Mouse (Mus musculus) lung, embryonic 16.5 days (tissue): ENCODE data around the gene Cyb561a3. TPM values are rescaled to one million over a fixed set of nuclear protein-coding genes. Genes with fewer than 3 reads are reported as not detected.

ENCODE experiments used
- ATAC-seq: fragments of 200-750 bp; cut with Nextera tagmentation; 2 replicates; pipeline ENCODE4 v1.8.0; 2017; ENCODE audit warnings: low read depth, mild to moderate bottlenecking, moderate library complexity
- H3K27ac ChIP-seq: fragments of 300-500 bp; sonication (generic); 2 replicates; pipeline ENCODE4 v1.5.1; 2014; ENCODE audit warnings: mild to moderate bottlenecking, control low read depth, low read length
- H3K27me3 ChIP-seq: fragments of 300-500 bp; sonication (generic); 2 replicates; pipeline ENCODE4 v1.6.1; 2014; ENCODE audit warnings: low read depth, low read length, mixed read lengths; ENCODE audit not compliant: control insufficient read depth, insufficient read depth
- H3K36me3 ChIP-seq: fragments of 300-500 bp; sonication (generic); 2 replicates; pipeline ENCODE4 v1.6.1; 2014; ENCODE audit warnings: low read length; ENCODE audit not compliant: control insufficient read depth, insufficient read depth
- H3K4me1 ChIP-seq: fragments of 300-500 bp; sonication (generic); replicated peaks from 2 replicates; pipeline ENCODE4 v1.6.1; 2014; ENCODE audit warnings: low read length, mixed read lengths; ENCODE audit not compliant: control insufficient read depth, insufficient read depth
- H3K4me2 ChIP-seq: fragments of 300-500 bp; sonication (generic); 2 replicates; pipeline ENCODE4 v1.6.1; 2014; ENCODE audit warnings: low read depth, low read length, control low read depth
- H3K4me3 ChIP-seq: fragments of 300-500 bp; sonication (generic); 2 replicates; pipeline ENCODE4 v1.5.1; 2014; ENCODE audit warnings: mild to moderate bottlenecking, low read length, control low read depth
- H3K9ac ChIP-seq: fragments of 300-500 bp; sonication (generic); 2 replicates; pipeline ENCODE4 v1.6.1; 2014; ENCODE audit warnings: low read length, control low read depth
- H3K9me3 ChIP-seq: fragments of 300-500 bp; sonication (generic); 2 replicates; pipeline ENCODE4 v1.6.1; 2016; ENCODE audit warnings: low read length; ENCODE audit not compliant: control insufficient read depth
- WGBS: fragments of 180-500 bp; shearing (Covaris S2); extraction: QIAGEN DNeasy Blood & Tissue Kit; methylation state at CpG from one replicate; pipeline ENCODE4 v1.1.7; 2014; 5-methylcytosine and 5-hydroxymethylcytosine counted together
- polyA plus RNA-seq: library from polyadenylated mRNA; unstranded; fragments of >200 nt; fragmentation: Nextera tagmentation; extraction: Ambion mirVana; gene quantifications from 2 replicates; pipeline ENCODE4 v1.2.1, GENCODE M21; 2015

The Cyb561a3 gene
- polyA plus RNA-seq, 1 experiment from 2014 or later = 23.6 TPM

DNA sequence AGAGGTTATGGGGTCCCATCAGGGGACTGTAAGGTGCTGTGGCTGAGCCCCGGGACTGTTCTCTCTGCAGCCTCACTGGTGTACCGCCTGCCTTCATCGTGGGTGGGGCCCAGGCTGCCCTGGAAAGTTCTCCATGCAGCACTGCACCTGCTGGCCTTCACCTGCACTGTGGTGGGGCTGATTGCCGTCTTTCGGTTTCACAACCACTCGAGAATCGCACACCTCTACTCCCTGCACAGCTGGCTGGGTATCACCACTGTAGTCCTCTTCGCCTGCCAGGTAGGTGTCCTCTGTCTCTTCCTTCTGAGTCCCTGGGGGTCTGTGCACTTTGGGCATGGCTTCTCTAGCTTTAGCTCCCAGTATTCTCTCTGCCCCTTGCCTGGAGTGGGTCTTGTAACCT, 8.1 kb downstream of the Cyb561a3 start:
- Histone ChIP-seq H3K27me3 (no peaks in the 10 kb centered on the region), H3K4me3 (no peak overlapping the region), H3K4me2 (no peak overlapping the region), H3K9ac (no peak overlapping the region), H3K36me3 (peaks cover 4% of the 10 kb centered on the region; the same call in 1 of the 2 replicates), H3K4me1 (no peaks in the 10 kb centered on the region), H3K9me3 (no peaks in the 10 kb centered on the region), H3K27ac (no peak overlapping the region)
- 83% methylated on average over 8 of the region's 8 CpGs for WGBS
- no peak for ATAC-seq

DNA sequence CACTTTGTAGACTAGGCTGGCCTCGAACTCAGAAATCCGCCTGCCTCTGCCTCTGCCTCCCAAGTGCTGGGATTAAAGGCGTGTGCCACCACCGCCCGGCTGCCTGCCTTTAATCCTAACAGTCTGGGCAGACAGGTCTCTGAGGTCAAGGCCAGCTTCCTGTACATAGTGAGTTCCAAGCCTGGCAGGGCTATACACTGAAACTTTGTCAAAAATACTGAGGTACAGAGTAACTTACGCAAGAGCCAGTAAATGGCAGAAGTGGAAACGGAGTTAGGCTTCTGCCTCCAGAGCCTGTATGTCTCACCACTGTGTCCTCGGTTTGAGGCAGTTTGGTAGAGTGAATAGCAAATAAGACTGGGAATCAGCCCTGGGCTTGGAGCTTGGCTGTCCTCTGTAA, 10.3 kb downstream of the Cyb561a3 start:
- H3K27me3 ChIP-seq = no peaks in the 10 kb centered on the region
- no peak overlapping the region for H3K9ac ChIP-seq
- no peak overlapping the region for H3K4me3 ChIP-seq
- H3K36me3 ChIP-seq = peaks cover 4% of the 10 kb centered on the region; the same call in 1 of the 2 replicates
- no peaks in the 10 kb centered on the region for H3K9me3 ChIP-seq
- no peaks in the 10 kb centered on the region for H3K4me1 ChIP-seq
- 86% methylated on average over 6 of the region's 8 CpGs for WGBS
- no peak for ATAC-seq
- no peak overlapping the region for H3K27ac ChIP-seq
- no peak overlapping the region for H3K4me2 ChIP-seq

DNA sequence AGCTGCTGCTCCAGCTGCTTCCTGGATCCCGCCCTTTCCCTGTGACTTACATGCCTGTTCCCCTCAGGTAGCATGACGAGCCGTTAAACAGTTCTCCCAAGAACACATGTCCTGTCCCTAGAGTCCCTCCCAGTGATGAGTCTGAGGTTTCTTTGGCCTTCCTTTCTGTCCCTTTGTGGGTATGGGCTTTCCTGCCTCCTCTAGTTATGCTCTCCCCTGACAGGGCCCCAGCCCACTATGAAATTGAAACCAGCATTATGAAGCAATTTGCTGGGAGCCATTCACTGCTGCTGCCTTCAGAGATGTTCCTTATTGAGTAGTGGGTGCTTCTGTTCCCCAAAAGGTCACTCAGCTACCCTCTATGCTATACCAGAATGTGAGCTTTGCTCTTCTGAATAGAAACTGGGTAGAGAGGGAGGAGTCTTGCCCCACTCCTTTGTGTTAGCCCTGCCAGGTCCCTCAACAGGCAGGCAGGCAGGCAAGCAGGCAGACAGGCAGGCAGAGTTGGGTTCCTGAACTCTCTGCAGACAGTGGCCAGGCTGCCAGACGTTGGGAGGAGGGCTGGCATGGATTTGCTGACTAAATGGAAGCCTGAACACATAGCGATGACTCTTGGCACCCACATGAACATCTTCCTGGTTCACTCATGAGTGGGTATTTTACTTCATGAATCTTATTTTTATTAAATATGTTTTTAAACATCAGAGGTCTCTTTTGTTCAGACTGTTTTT, 12.3 kb downstream of the Cyb561a3 start:
- ATAC-seq = no peak
- no peak overlapping the region for H3K4me3 ChIP-seq
- H3K4me2 ChIP-seq = no peak overlapping the region
- H3K4me1 ChIP-seq = no peaks in the 10 kb centered on the region
- H3K27me3 ChIP-seq = no peaks in the 10 kb centered on the region
- H3K9ac ChIP-seq = no peak overlapping the region
- no peaks in the 10 kb centered on the region for H3K9me3 ChIP-seq
- peaks cover 2% of the 10 kb centered on the region; the same call in 1 of the 2 replicates for H3K36me3 ChIP-seq
- WGBS = 63% methylated on average over 5 of the region's 5 CpGs
- H3K27ac ChIP-seq = no peak overlapping the region

DNA sequence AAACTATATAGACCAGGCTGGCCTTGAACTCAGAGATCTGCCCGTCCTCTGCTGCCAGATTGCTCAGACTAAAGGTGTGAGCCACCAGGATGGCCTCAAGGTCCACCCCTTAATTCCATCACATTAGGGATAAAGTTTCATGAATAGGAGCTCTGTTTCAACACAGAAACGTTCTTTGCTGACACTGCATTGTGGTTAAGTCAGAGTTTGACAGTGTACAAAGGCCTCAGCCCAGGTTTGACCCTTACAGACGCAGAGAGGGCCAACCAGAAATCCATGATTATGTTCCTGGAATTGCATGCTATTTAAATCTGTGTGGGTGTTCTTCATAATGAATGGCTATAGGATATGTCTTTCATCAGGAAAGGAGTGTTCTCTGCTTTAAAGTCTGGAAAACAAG, 13.3 kb downstream of the Cyb561a3 start:
- H3K27ac ChIP-seq = no peak overlapping the region
- WGBS = 71% methylated on average over 3 of the region's 3 CpGs
- ATAC-seq = no peak
- no peaks in the 10 kb centered on the region for H3K27me3 ChIP-seq
- no peak overlapping the region for H3K4me2 ChIP-seq
- no peaks in the 10 kb centered on the region for H3K4me1 ChIP-seq
- no peak overlapping the region for H3K9ac ChIP-seq
- H3K9me3 ChIP-seq = no peaks in the 10 kb centered on the region
- H3K4me3 ChIP-seq = no peak overlapping the region
- H3K36me3 ChIP-seq = peaks cover 2% of the 10 kb centered on the region; the same call in 1 of the 2 replicates

DNA sequence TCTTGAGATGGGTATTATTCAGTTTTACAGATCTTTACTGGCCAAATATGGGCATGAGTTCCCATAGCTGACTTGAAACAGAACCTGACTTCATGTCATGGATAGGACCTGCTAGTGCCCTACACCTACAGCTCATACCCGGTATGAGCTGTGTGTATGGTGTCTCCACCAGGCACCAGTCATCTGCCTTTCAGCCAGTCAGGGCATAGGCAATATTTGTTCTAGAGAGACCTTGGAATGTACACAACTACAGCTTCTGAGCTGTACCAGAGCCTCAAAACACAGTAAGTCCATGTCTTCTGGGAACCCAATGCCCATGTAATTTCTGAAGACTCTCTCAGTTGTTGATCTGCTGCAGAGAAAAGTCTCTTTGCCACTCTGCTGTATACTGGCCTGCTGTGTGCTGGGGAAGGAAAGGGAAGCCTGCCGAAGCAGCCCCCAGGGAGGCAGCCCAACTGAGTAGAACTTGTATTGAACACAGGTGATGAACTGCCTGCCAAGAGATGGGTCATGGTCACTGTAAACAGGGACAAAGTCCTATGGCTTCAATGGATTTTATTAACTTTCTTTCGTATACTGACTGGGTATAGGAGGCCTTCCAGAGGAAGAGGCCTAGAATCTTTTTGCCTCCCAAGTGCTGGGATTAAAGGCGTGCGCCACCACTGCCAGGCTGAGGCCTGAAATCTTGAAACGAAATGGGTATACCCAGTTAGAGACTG, 14.8 kb downstream of the Cyb561a3 start:
- Histone ChIP-seq H3K9ac (no peak overlapping the region), H3K4me3 (no peak overlapping the region), H3K4me2 (no peak overlapping the region), H3K9me3 (no peaks in the 10 kb centered on the region), H3K36me3 (peaks cover 2% of the 10 kb centered on the region; the same call in 1 of the 2 replicates), H3K27me3 (no peaks in the 10 kb centered on the region), H3K27ac (no peak overlapping the region), H3K4me1 (no peaks in the 10 kb centered on the region)
- ATAC-seq = no peak
- 90% methylated on average over 6 of the region's 6 CpGs for WGBS

DNA sequence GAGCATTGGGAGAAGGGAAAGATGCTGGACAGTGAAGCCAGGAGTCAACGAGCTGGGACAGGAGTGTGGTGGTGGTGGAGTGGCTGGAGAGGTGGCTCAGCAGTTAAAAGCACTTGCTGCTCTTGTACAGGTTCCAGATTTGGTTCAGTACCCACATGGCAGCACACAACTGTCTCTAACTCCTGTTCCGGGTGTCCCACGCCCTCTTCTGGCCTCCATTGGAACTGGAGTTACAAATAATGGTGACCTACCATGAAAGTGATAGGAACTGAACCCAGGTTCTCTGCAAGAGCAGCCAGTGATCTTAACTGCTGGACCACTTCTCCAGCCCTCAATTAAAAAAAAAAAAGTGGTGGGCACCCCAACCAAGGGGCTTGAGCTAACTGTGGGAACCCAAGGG, 21.2 kb downstream of the Cyb561a3 start:
- Histone ChIP-seq H3K4me2 (no peak overlapping the region), H3K36me3 (no peaks in the 10 kb centered on the region), H3K27me3 (no peaks in the 10 kb centered on the region), H3K27ac (no peak overlapping the region), H3K4me3 (no peak overlapping the region), H3K9me3 (no peaks in the 10 kb centered on the region), H3K9ac (no peak overlapping the region), H3K4me1 (peaks cover 4% of the 10 kb centered on the region; the same call in 1 of the 2 replicates)
- ATAC-seq = no peak
- 34% methylated on average over 3 of the region's 3 CpGs for WGBS

DNA sequence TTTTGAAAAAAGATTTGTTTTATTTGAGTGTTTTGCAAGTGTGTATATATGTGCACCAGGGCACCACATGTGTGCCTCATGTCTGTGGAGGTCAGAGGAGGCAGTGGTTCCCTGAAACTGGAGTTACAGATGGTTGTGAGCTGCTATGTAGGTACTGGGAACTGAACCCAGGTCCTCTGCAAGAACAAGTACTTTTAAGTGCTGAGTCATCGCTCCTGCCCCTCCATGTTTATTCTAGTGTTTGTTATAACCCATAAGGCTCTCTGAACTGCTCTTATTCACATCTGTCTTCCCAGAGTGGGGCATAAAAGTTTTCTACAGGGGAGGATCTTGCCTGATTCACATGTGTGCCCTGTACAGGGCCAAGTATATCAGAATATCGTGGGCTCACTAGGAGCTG, 22.7 kb downstream of the Cyb561a3 start:
- no peak for ATAC-seq
- no peak overlapping the region for H3K9ac ChIP-seq
- no peak overlapping the region for H3K4me3 ChIP-seq
- WGBS = 93% methylated on average over 2 of the region's 2 CpGs
- peaks cover 7% of the 10 kb centered on the region for H3K4me1 ChIP-seq
- no peak overlapping the region for H3K4me2 ChIP-seq
- H3K27ac ChIP-seq = no peak overlapping the region
- no peaks in the 10 kb centered on the region for H3K27me3 ChIP-seq
- no peaks in the 10 kb centered on the region for H3K9me3 ChIP-seq
- H3K36me3 ChIP-seq = no peaks in the 10 kb centered on the region

DNA sequence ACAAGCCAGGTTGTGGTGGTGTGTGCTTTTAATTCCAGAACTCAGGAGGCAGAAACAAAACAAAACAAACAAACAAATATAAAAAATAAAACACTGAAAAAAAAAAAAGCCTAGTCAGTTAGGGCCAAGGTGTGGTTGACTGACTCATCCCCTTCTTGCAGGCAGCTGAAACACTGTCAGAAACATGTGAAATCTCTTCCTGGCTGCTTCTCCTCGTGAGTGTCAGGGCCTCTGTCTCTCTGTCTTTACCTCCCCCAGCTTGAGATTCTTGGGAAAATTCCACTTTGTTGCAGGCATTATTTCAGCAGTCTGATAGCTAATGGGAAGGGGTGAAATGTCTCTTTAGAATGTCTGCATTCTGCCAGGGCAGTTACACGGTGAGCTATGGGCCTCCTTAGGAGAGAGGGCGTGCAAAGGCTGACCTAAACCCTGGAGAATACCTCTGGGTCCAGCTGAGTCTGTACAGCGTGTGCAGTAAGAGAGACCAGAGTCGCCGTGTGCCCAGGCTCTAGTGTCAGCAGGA, 25.3 kb downstream of the Cyb561a3 start:
- Histone ChIP-seq H3K4me2 (peak overlapping the region; percentile 57), H3K9me3 (no peaks in the 10 kb centered on the region), H3K27me3 (no peaks in the 10 kb centered on the region), H3K27ac (peak overlapping the region; percentile 94), H3K36me3 (no peaks in the 10 kb centered on the region), H3K9ac (peak overlapping the region; percentile 79), H3K4me1 (peaks cover 17% of the 10 kb centered on the region), H3K4me3 (peak overlapping the region; percentile 42)
- 3% methylated on average over 6 of the region's 6 CpGs for WGBS
- ATAC-seq = peak; percentile 22; the same call in 1 of the 2 replicates

DNA sequence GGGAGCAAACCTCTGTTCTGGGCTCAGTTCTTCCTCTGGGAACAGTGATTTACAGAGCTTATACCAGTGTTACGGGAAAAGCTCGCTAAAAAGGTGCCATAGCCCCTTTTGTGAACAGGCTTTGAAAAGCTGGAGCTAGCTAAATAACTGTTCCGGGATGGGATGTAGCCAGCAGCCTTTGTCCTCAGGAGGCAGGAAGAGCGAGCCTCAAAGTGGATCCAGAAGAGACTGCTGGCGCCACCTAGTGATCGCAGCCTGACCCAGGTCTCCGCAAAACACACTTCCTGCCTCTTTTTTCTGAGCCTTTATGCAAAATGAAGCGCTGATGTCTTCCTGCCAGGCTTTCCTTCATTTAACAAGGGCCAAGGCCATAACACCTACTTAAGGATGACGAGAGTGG, 25.8 kb downstream of the Cyb561a3 start:
- Histone ChIP-seq H3K27ac (peak overlapping the region; percentile 94), H3K4me1 (peaks cover 17% of the 10 kb centered on the region), H3K4me2 (peak overlapping the region; percentile 57), H3K9ac (peak overlapping the region; percentile 79), H3K9me3 (no peaks in the 10 kb centered on the region), H3K27me3 (no peaks in the 10 kb centered on the region), H3K36me3 (no peaks in the 10 kb centered on the region), H3K4me3 (peak overlapping the region; percentile 42)
- under 1% methylated on average over 9 of the region's 9 CpGs for WGBS
- peak; percentile 65 for ATAC-seq
